Mouse (Mus musculus) right cerebral cortex, postnatal 14 days (tissue): ENCODE measurements around the gene Gas2l1.
"Not testable (repeated sequence)": the region's sequence is repeated elsewhere in the genome, so short reads cannot be mapped to it uniquely, and the experiment has no call there.

Experiments
- DNase-seq: peaks from one replicate; pipeline ENCODE4 v3.0.0; 2022

Gas2l1 gene

DNA sequence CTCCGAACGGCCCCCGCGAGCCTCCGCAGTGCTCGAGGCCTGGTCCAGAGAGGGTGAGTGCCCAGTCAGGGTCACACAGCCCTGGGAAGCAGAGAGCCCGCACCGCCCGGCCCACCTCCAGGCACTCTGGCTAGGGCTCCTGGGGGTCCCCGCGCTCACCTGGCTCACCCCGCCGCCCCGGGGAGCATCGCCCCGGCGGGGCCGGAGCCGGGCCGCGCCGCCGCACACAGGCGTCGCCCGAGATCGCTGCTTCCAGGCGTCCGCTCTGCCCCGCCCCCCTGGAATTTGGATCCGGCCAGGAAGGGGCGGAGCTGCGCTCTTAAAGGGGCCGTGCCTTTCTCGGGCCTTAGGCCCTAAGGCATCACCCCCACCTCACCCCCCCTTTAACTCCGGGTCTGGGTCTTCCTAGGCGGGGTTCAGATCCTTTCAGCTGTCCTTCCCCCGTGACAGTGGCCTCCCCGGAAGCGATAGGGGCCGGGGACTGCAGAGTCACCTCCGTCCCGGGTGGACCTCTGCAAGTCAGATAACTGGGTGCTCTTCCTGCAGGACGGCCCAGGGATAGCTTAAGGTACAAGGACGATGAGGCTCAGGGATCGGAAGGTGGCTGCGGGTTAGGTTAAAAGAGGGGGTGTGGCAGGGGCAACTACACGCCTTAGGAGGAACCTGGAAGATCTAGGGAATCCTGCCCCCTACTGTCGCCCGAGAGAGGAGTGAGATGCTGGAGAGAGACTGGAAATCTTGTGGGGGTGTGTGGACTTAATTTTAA, at the start of gene Gas2l1:
Gene Gas2l1, minus strand, starts transcription at position 272 of the 766 bp plus-strand sequence.
- DNase-seq = peak; percentile 86

DNA sequence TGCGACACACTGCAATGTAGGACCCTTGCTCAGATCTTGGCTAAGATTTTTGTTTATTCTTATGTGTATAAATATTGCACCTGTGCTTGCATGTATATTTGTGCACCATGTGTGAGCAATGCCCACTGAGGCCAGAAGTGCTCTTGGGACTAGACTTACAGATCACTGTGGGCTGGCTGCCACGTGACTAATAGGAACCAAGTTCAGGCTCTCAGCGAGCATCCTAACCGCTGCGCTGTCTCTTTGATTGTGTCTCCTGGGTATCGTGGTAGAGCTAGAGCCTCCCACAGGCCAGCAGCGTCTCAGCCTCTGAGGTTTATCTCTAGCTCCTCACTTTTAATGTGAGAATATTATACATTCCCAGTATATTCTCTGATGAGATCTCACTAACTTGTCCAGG, 48.5 kb upstream of the Gas2l1 start:
- no peak for DNase-seq

DNA sequence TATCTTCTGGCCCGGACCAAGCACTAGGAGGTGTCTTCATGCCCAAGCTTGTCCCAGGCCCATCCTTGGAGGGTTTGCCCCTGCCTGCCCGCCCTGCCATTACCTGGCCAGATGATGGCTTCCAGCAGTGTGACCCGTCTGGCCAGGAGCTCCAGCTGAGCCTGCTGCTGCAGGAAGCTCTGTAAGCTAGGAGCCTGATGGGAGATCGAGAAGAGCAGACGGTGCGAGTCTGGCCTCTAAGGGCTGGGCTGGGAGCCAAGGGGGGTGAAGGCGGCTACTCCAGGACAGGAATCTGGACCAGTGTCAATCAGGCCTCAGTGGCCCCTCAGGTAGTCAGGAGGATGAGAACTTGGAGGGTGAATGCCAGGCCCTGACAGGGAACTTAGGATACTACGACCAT, 44.3 kb upstream of the Gas2l1 start:
- no peak for DNase-seq

DNA sequence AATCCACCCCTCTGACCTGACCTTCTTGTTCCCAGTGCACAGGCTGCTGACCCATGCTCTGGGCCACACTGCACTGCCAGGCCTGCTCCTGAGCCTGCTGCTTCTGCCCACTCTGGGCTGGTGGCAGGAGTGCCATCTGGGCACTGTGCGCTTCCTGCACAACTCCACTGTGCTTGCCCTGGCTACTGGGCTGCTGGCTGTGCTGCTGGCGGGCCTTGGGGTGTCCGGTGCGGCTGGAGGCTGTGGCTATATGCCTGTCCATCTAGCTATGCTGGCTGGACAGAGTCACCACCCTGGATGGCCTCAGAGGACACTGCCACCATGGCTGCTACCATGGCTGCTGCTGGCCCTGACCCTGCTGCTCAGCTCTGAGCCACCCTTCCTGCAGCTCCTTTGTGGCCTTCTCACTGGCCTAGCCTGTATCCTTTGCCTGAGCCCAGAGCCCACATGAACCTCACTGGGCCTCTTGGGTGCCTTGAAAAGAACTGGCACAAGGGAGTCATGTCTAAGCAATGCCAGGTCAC, 38.9 kb upstream of the Gas2l1 start:
- no peak for DNase-seq

DNA sequence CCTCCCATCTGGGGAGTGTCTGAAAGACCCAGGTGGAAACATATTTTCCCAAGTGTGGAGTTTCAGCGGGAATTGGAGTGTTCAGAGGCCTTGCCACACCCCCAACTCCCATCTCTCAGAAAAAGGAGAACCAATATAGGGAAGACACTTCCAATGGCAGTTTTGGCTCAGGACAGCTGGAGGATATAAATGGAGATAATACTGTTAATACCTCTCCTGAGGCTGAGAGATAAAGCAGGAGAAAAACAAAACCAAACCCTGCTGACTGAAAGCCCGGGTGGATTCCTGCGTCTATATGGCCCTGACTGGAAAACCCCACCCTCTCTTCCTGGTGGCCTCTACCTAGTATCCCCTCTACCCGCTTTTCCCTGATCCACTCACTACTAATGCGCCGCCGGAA, 37.3 kb upstream of the Gas2l1 start:
- no peak for DNase-seq

DNA sequence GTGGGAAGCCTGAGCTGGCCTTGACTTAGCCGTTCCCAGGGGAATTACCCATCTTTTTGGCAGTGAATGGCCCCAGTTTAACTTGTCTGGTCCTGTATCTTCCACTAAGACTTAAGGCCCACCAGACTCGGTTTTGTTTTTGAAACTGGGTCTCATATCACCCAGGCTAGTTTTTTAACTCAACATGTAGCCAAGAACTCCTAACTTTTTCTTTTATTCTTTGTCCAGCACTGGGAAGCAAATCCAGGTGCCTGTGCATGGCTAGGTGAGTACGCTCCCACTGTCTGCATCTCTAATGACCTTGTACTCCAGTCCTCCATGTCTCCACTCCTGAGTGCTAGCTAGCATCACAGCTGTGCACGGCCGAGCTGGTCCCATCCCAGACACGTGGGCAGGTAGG, 36.5 kb upstream of the Gas2l1 start:
- DNase-seq = no peak

DNA sequence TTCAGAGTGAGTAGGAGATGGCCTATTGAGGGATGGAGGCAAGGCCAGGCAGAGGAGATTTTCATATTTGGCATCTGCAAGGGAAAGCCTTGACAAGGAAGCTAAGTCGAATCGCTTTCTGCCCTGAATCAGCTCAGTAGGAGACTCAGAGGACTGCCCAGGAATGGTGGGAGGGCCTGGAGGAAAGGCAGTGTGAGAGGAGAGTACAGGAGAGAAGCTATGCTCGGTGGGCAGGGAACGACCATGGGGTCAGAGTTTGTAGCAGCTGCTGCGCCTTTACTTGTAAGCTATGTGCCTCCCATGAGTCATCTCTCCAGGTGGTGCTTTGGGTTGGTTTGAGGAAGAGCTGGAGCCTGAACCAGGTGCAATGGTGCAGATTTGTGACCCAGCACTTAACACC, 35.7 kb upstream of the Gas2l1 start:
- DNase-seq = no peak

DNA sequence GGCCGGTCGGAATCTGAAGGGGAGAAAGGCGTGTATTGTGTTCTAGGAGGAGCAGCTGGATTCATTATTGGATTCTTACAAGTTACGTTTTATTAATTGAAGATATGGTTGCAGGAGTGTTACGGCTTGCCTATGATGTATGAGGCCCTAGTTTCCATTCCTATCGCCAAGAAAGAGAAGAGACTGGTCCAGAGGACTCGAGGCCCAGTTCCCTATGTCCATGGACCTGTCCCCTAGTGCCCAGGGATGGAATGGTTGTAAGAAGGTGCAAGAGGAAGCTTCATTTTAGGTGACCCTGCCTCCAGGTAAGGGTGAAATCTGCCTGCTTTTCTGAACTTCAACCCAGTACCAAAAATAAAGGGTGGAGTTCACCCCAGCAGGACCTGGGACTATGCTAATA, 35.2 kb upstream of the Gas2l1 start:
- no peak for DNase-seq

DNA sequence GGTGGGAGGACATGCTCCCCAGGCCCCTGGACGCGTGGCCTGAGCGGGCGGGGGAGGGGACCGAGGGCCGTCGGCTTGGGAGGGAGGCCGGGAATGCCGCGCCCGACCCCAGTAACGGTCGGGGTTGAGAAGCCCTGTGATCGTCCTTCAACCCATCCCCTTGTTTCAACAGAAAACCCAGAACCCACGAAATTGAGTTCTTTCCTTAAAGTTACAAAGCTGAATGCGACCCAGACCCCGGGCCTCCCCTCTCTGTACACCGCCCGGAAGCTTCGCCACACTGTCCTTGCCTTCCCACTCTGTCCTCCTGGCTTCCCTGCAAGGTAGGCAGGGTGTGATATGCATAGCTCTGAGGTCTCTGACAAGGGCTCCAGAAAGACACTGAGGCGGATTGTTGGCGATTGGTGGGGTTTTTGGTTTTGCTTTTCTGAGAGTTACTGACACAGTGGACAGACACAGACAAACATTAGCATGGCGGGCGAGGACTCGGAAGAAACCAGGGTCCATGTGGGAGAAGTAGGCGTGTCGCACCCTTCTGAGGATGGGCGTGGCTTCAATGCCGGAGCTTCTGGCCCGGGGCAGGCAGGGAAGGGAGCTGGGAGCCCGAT, 34.6 kb upstream of the Gas2l1 start:
- DNase-seq = peak; percentile 67

DNA sequence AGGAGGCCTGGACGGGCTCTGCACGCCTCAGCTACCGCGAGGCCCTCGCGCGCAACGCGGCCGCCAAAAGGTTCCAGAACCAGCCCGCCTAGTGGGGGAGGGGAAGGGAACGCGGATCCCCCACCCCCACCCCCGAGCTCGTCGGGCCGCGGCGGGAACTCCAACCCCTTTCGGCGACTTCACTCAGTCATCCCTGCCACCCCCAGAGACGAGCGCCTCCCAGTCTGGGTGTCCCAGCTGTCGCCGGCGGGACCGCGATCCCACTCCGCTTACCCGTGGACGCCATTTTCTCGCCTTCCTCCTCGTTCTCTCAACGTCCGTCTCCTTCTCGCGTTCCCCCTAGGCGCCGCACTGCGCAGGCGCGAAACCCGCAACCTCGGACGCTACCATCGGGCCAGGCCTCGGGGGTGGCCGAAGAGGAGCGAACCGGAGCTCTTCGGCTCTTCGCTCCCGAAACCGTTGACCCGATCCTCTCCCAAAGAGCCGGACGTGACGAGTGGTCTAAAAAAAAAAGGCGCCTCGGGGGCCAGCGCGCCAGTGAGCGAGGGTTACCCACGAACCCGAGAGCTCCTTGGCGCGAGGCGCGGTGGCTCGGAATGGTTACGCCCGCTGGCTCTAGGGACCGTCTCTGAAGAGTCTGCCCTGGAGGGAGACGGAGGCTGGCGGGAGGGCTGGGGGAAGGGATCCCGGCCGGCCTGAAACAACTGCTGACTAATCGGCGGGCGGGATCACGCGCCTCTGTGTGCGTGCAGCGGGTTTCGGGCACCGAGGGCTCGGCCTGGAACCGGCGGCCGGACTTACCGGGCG, 33.8 kb upstream of the Gas2l1 start, which contains the start of the genes Rhbdd3 and Ewsr1:
Gene Rhbdd3, plus strand, starts transcription at position 191 of the 807 bp plus-strand sequence.
Gene Ewsr1, minus strand, starts transcription at position 531 of the 807 bp plus-strand sequence.
- DNase-seq = peak; percentile 96

DNA sequence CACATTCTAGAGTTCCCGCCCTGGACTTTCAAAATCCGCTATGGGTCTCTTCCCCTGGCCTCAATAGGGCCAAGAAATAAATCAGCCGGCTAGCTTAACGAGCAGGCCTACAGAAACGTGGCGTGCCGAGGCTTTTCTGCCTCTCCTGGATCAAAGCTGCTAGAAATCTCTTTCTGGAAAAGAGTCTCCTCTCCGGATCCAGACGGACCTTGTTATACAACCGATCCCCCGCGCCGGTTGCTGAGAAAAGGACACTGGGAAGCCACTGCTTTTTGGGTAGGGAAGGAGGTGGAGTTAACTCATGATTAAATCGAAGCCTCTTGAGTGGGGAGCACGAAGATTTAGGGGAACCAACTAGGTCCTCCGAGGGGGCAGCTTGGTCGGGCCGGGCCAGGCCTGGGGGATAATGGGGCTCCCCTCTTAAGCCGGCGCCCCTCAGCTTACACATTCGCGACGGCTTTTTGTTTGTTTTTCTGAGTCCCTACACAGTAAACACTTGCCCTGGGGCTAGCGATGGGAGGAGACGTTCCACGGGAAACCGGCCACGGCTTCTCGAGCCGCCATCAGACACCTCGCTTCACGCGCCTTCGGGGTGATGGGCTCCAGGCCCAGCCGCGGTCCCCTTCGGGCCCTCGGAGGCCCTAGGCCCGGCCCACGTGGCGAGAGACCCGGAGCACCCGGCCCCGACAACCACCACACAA, 33.1 kb upstream of the Gas2l1 start:
- DNase-seq = peak; percentile 62

DNA sequence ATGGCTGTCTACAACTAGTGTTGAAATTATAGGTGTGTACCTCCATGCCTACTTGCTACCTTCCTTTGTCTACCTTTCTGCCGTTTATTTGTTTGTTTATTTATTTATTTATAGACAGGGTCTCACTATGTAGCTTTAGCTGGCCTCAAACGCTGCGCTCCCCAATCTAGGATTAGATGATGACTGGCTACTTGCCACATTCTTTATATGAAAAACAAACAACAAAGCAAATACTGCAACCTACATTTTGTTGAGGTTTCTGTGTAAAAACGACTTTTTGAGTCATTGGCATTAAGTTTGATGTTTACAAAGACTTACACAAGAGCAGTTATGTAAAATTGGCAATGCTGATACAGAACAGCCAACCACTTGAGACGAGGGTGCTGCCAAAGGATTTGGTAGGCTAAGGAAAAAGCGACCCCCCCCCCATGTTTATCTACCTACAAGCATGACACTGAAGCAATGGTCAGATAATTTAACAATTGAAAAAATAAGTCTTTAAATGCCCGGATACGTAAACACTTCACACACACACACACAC, 31.4 kb upstream of the Gas2l1 start:
- no peak for DNase-seq

DNA sequence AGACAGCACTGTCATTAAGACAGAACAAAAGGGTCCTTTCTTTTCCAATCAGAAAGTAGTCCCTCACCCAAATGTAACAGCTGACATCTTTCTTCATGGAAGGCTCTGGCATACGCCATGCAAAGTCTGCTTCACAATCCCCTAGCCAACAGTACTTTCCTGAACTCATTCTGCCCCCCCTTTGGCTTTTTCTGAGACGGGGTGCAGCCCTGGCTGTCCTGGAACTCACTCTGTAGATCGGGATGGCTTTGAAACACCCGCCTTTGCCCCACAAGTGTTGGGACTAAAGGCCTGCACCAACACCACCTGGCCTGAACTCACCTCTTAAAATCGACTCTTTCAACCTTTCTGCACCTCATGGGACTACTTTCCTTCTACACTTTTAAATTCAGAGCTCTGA, 30.8 kb upstream of the Gas2l1 start:
- no peak for DNase-seq

DNA sequence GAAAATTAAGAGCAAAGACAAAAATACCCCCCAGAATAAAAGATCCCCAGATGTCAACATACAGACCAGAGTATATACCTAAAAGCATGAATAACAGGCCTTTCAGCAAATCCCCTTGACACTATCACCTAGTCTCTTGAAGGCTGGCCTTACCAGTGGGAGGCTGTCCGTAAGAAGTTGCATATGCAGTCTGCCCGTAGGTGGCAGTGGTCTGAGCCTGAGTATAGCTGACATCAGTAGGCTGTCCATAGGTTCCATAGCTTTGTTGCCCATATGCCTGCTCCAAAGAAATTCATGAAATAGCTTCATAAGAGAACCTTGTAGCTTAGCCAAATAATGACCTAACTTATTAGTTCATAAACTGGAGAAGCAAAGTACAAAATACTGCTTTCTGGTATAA, 26.6 kb upstream of the Gas2l1 start:
- DNase-seq = no peak

DNA sequence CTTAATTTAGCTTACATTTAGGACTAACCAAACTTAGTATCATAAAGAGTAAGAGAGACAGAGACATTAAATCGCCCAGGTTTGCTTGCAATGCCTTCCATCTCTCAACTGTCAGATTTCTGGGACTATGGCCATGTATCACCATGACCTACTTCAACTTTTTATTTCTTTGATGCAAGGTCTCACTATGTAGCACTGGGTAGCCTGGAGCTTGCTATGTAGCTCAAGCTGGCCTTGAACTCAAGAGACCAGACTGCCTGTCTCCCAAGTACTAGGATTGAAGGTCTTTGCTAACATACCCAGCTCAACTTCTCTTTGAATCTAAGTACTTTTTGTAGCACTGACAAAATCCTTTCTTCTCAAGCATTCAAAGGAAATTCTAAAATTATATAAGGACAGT, 24.0 kb upstream of the Gas2l1 start:
- no peak for DNase-seq

DNA sequence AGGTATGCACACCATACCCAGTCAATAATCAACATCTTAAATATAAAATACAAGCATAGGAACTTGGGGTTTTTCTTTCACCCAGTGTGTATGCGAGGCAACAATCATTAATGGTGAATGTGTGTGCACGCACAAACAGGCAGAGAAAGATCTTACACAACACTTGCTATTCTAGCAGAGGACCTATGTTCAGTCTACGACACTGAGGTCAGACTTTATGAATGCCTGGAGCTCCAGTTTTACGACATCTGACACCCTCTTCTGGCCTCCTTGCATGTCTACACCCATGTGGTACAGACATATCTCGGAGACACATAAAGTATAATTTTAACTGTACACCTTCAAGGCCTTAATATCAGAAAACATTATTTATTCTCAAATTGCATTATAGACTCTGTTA, 11.7 kb upstream of the Gas2l1 start:
- not testable (repeated sequence) for DNase-seq

DNA sequence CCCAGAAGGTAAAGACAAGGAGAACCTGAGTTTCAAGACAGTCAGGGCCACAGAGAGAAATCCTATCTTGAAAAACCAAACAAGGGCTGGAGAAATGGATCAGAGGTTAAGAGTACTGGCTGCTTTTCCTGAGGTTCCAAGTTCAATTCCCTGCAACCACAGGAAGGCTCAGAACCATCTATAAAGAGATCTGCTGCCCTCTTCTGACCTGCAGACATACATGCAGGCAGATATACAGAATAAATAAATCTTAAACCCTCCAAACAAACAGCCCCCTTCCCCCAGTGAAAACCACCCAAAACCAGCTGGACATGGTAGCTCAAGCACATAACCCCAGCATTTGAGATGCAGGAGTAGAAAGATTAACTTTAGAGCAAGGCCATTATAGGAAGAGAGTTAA, 10.6 kb upstream of the Gas2l1 start:
- no peak for DNase-seq

DNA sequence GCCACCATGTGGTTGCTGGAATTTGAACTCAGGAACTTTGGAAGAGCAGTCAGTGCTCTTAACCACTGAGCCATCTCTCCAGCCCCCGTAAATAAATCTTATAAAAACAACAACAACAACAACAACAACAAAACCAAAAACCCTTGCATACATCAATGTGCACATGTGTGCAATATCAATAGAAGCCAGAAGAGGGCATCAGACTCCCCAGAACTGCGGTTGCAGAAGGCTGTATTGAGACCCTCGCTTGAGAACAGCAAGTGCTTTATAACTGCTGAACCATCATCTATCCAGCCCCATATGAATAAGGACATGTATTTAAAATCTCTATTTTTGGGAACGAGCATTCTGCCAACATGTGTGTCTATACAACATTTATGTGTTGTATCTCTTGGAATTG, 9.8 kb upstream of the Gas2l1 start:
- DNase-seq = no peak

DNA sequence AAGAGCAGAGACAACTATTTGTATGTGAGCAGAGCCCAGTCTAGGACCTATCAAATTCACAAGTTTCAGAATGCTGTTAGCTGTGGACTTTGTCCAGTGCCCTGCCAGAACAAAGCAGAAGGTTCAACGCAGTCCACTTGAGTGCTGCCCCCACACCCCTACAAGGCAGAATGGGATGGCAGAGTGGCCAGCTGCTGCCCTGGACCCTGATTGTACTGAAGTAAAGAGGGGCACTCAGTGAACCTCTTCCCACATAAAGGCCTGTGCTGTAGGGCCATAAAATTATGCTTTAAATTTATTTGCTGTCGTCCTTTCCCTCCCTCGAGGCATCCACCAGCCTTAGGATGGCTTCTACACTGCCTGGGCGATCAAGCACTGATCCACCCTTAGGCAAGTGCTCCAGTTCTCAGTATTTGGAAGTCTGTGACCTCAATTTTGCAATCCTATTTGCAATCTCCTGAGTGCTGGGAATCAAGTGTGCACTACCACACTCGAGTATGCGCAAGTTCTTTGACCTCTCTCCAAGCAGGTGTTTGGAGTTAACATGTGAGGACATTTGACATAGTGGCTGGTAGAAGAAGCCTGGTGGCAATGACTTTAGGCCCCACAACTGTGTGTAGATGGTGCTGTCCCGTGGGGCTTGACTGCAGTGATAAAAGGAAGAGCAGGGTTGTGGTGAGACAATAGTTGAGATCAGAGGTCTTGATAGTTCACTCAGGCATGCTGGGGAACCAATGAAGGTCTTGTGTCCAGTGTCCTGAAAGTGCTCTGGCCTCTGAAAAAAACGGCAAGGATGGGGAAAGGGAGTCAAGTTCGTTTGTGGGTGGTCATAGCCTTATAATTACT, 3.2 kb upstream of the Gas2l1 start:
- no peak for DNase-seq

DNA sequence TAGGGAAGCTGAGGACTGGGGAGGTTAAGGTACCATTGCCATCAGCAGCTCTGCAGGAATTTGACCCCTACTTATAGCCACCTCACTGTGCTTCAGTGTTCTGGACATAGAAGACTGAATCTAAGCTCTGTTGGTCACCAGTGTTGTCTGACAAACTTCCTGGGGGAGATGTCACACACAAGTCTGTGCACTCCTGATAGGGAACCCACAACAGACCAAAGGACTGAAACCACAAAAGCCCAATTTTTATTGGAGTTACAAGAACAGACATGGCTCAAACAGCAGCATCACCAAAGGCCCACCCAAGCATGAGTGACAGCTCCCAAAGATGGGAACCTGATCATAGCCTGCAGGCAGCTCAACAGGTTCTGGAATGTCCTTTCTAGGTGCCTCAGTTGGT, 1.9 kb upstream of the Gas2l1 start:
- no peak for DNase-seq

DNA sequence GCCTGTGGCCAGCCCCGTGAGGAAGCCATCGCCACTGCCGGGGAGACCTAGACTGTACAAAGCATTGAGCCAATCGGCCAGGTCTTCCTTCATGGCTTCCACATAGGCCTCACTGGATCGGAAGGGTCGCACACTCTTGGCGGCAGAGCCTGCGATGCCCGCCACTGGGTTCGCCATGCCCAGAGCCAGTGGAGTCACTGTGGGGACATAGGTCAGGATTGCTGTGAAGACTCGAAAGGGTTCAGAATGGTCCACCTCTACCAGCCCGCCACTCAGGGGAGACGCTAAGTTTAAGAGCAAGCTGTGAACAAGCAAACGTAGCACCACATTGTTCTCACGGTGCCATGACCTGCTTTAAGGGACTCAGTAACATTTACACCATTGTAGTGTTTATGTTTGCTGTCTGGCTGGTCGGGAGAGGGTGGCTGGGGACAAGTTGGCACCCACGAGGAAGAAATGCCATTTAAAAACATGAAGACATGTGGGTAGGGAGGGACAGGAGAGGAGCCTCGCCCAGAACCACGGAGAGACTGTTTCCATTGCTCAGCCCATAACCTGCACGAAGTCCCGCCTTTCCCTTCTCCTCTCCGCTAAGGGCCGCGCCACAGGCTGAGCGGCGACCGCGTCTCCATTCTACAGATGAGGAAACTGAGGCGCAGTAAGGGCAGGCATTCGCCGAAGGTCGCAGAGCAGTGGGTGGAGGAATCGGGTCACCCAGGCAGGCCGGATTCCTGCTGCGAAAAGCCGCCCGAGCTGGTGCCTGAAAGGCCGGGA, 658 bp downstream of the Gas2l1 start:
- DNase-seq = no peak
